Mouse (Mus musculus): ENCODE data around the gene Abraxas1. TPM values are rescaled to one million over a fixed set of nuclear protein-coding genes. Genes with fewer than 3 reads are reported as not detected.

The Abraxas1 gene
- polyA plus RNA-seq, 1 experiment from 2014 or later = 21.6 TPM

DNA sequence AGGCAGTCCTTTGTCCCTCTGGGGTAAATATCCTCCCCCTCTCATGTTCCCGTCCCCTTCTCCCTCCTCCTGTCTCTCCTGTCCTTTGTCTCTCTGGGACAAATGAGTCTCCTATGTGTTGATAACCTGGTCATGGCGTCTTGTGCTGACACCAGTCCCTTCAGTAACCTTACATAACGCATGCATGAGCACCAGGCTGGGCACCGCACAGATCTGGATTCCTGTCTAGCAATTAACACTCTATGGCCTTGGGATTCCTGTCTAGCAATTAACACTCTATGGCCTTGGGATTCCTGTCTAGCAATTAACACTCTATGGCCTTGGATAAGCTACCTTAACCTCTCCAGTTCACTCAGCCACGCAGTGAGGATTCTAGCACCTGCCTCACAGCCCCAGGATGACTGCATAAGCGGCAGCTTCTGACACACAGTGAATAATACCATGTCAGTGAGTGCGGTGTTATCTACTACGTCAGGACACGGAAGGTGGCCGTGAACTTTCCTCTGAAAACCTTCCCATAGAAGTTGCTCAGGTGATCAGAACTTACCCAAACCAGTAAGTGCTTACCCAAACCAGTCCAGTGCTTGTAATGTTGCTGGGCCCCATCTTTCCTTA, 60.6 kb downstream of the Abraxas1 start:
- H3K27me3 ChIP-seq = no peaks in the 10 kb centered on the region
- H3K9ac ChIP-seq = no peak overlapping the region
- no peak overlapping the region for H3K4me3 ChIP-seq
- H3K9me3 ChIP-seq (replicated peaks) = no peaks in the 10 kb centered on the region
- H3K27ac ChIP-seq = no peak overlapping the region
- H3K36me3 ChIP-seq = peaks cover 36% of the 10 kb centered on the region
- whole genome bisulfite sequencing = 80% methylated on average over 10 of the region's 10 CpGs
- H3K4me1 ChIP-seq = no peaks in the 10 kb centered on the region
- no peak for ATAC-seq (ENCODE audit: low FRiP score)
- H3K4me2 ChIP-seq (replicated peaks) = no peak overlapping the region

DNA sequence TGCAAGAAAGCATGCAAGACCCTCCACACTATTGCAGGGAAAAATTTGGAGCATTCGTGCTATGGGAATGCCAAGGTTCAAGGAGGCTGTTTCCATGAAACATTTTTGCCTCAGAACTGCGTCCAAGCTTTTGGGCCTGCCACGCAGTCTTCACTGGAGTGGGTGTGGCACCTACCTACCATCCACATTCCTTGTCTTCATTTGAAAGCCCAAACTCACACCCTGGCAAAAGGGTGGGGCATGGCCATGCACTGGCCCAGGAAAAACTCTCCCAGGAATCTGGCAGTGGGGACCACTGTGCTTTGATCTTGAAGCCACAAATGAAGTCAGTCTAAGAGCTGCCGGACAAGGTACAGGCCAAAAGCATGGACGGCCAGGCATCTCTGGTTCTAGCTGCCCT, 62.6 kb downstream of the Abraxas1 start:
- WGBS = 97% methylated on average over 5 of the region's 5 CpGs
- H3K4me2 ChIP-seq (replicated peaks) = no peak overlapping the region
- H3K9me3 ChIP-seq (replicated peaks) = no peaks in the 10 kb centered on the region
- no peak for ATAC-seq (ENCODE audit: low FRiP score)
- peaks cover 17% of the 10 kb centered on the region for H3K36me3 ChIP-seq
- H3K4me1 ChIP-seq = peaks cover 5% of the 10 kb centered on the region
- no peak overlapping the region for H3K9ac ChIP-seq
- no peak overlapping the region for H3K27ac ChIP-seq
- no peaks in the 10 kb centered on the region for H3K27me3 ChIP-seq
- H3K4me3 ChIP-seq = no peak overlapping the region

Other genes starting within 250 kb of the Abraxas1 start
- 1.8 and 3.0 TPM in 2 replicates for gene Plac8, start 248.7 kb downstream of the Abraxas1 start, polyA plus RNA-seq (2016; fragmentation: Nextera tagmentation; extraction: Ambion mirVana)
- 44.6 and 46.8 TPM in 2 replicates for gene Coq2, start 145.8 kb downstream of the Abraxas1 start, polyA plus RNA-seq (2016; fragmentation: Nextera tagmentation; extraction: Ambion mirVana)
- gene Hpse, start 101.2 kb downstream of the Abraxas1 start, polyA plus RNA-seq (2016; fragmentation: Nextera tagmentation; extraction: Ambion mirVana) = 1.6 and 2.6 TPM in 2 replicates
- 25.3 and 28.1 TPM in 2 replicates for gene Helq, start 22.4 kb downstream of the Abraxas1 start, polyA plus RNA-seq (2016; fragmentation: Nextera tagmentation; extraction: Ambion mirVana)
- 138 and 155 TPM in 2 replicates for gene Mrps18c, start 22.3 kb downstream of the Abraxas1 start, polyA plus RNA-seq (2016; fragmentation: Nextera tagmentation; extraction: Ambion mirVana)
- 0.74 and 1.4 TPM in 2 replicates for gene Gpat3, start 24.7 kb upstream of the Abraxas1 start, polyA plus RNA-seq (2016; fragmentation: Nextera tagmentation; extraction: Ambion mirVana)